Mouse (Mus musculus) kidney, postnatal 10 days (tissue): ENCODE measurements around the gene Gm20425.

ENCODE experiments used
- DNase-seq: peaks from one replicate; pipeline ENCODE4 v3.0.0; 2021; ENCODE audit warnings: mixed read lengths

Gene Gm20425

GRCm38 (mm10) chr9:103230151-103230951 is at the start of gene Gm20425, which contains the start of gene Trf:
Gene Gm20425 (minus strand): TSS chr9:103230307.
Gene Trf (minus strand): TSS chr9:103230444.
- peak; percentile 59 for DNase-seq

GRCm38 (mm10) chr9:103276876-103277275 is 46.8 kb upstream of the Gm20425 start:
- no peak for DNase-seq

- no peak for DNase-seq
Observed at GRCm38 (mm10) chr9:103275676-103276075, 45.6 kb upstream of the Gm20425 start.

GRCm38 (mm10) chr9:103274819-103275218 is 44.7 kb upstream of the Gm20425 start:
- no peak for DNase-seq

GRCm38 (mm10) chr9:103271104-103271503 is 41.0 kb upstream of the Gm20425 start:
- no peak for DNase-seq

- no peak for DNase-seq
Observed at GRCm38 (mm10) chr9:103265778-103266177, 35.7 kb upstream of the Gm20425 start.

GRCm38 (mm10) chr9:103252906-103253305 is 22.8 kb upstream of the Gm20425 start:
- DNase-seq: no peak

- DNase-seq: no peak
Observed at GRCm38 (mm10) chr9:103248618-103249017, 18.5 kb upstream of the Gm20425 start.

- no peak for DNase-seq
Observed at GRCm38 (mm10) chr9:103246526-103247168, 16.5 kb upstream of the Gm20425 start.

- DNase-seq: no peak
Observed at GRCm38 (mm10) chr9:103243640-103244039, 13.5 kb upstream of the Gm20425 start.

GRCm38 (mm10) chr9:103241206-103241605 is 11.1 kb upstream of the Gm20425 start:
- no peak for DNase-seq

- DNase-seq: no peak
Observed at GRCm38 (mm10) chr9:103239471-103239870, 9.4 kb upstream of the Gm20425 start.

GRCm38 (mm10) chr9:103234565-103235165 is 4.6 kb upstream of the Gm20425 start:
- peak; percentile 39 for DNase-seq

- no peak for DNase-seq
Observed at GRCm38 (mm10) chr9:103234059-103234458, 4.0 kb upstream of the Gm20425 start.

GRCm38 (mm10) chr9:103233006-103233395 is 2.9 kb upstream of the Gm20425 start:
- peak; percentile 26 for DNase-seq

GRCm38 (mm10) chr9:103232232-103233005 is 2.3 kb upstream of the Gm20425 start:
- no peak for DNase-seq

- no peak for DNase-seq
Observed at GRCm38 (mm10) chr9:103229037-103229867, 855 bp downstream of the Gm20425 start.

- no peak for DNase-seq
Observed at GRCm38 (mm10) chr9:103228370-103229003, 1.6 kb downstream of the Gm20425 start.

GRCm38 (mm10) chr9:103227760-103228159 is 2.3 kb downstream of the Gm20425 start:
- DNase-seq: no peak

GRCm38 (mm10) chr9:103226806-103227205 is 3.3 kb downstream of the Gm20425 start:
- peak; percentile 79 for DNase-seq

GRCm38 (mm10) chr9:103225464-103225863 is 4.6 kb downstream of the Gm20425 start:
- peak; percentile 44 for DNase-seq
